Mouse (Mus musculus) embryo, embryonic 11.5 days (tissue): ENCODE measurements at regions not wholly inside any gene's neighbourhood (a gene's known extent, or its start where the extent isn't known, plus 50 kb on each side); places are given as distances from the start of the nearest gene placed in this dataset.

ENCODE experiments used
- DNase-seq: peaks from one replicate; pipeline ENCODE4 v3.0.0-alpha.2; 2012; ENCODE audit warnings: low read depth, low spot score

DNA sequence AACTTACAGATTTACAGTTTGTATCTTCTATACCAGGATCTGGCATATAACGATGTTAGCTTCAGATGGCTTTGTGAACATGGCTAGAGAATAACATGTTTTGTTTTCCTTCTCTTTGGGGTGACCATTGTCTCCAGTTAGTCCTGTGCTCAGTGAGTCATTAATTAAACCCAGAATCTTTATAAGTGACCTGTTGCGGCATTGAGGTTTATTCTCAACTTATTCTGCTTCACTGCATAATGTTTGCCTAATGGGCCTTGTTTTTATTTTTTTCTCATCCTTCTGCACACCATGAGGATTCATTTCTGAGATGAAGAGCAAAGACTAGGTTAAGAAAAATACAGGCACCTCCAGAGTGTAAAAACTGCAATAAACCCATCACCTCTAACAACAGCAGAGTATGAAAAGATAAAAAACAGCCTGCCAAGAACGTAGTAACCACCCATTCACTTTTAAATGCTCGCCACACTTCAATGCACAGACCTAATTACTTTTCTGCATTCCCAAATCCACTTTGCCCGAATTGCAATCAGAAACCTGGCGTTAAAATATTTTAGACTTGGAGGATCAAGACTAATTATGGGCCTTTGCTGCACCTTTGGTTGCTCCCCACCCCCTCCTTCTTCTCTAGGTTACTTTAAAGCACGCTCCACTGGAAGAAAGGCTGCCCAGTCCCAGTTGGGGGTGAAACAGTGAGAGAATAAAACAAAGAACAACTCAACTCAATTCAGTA is 381.5 kb upstream of the Nr2f1 start:
- no peak for DNase-seq

DNA sequence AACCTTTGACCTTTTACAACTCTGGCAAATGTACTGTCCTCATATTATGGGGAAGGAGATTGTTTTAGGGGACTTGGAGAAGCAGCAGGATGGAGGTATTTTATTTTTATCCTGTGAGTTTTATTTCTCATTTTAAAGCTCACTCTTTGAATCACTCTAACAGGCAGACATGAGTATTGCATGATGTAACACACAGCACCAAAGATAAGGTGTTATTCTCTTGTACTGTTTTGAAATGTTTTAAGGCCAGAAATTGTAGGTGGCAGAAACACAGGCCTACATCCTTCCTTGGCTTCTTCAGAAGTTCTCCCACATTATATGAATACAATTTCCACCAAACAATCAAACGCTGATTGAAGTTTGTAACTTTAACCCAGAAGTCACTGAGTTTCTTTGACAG is 377.9 kb upstream of the Nr2f1 start:
- DNase-seq, result no peak

DNA sequence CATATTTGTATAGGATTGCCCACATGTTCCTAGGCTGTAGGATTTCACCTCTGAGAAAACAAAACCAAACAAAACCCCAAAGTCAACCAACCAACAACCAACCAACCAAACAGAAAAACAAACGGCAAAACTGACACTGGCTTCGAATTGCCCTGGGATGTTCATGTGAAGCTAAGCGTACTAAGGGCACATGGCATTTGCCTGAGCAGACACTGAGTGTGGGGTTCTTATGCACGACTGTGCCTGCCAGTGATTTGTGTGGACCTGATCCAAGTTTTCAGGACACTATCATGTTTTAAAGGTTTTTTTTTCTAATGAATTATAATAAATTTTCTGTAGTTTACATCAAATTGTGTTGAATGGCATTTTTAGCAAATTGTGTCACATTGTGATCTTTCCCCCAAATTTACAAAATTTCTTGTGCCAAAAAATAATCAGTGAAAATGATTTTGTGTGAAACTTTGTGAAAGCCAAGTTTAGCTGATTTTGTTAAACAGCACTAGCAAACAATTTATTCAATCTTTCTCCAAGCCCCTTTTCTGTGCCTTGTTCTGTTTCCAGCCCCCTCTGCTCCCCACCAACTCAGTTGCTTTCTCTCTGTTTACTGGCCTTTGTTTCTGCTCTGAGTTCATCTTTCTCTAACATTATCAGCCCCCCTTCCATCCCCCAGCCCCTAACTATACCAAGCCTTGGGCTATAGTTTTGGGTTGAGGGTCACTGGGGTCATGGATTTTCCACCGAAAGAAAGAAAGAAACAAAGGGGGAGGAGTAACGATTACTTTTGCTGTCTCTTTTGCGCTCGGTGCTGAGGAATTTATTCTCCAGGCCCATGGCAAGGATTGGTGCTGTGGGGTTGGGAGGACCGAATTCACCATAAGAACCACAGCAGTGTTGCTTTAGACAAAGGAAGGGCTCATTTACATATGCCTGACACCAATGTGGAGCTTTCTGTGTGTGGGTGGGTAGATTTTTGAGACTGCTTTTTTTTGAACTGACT is 377.0 kb upstream of the Nr2f1 start:
- DNase-seq, result peak; percentile 16

DNA sequence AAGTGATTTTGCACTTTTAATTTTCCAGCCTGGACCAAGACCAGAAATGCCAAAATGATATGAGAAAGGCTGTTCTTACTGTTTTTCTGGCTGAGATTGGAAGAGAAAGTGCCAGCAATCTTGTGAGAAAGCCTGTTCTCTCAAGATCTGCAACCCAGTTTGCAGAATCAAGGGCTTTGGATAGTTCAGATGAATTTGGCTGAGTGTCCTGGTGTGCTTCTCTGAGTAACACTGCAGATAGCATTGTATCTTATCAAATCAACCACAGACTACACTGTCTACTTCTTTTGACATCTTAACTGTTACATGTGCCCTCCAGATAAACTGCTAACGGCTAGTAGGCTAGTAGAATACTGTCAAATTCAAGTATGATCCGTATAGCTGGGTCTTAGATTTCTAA is 371.5 kb upstream of the Nr2f1 start:
- DNase-seq, result no peak

DNA sequence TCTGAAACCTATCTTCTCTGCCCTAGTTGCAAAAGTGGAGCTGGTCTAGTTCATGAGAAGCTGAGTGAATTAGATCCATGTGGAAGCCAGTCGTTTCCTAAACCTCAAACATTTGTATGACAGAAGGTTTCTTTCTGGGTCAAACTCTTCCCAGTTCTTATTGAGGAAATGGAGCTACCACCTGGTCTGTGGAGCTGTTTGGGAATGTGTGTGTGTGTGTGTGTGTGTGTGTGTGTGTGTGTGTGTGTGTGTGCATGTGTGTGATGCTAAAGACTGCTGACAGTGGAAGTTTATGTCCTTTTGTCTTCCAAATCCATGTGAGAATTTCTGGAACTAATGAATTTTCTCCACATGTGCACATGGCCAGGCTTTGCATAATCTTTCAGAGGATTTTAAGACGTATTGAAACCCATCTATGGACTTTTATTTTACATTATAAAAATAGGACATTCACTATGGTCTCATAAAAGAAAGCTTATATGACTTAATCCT is 324.9 kb upstream of the Nr2f1 start:
- no peak for DNase-seq

DNA sequence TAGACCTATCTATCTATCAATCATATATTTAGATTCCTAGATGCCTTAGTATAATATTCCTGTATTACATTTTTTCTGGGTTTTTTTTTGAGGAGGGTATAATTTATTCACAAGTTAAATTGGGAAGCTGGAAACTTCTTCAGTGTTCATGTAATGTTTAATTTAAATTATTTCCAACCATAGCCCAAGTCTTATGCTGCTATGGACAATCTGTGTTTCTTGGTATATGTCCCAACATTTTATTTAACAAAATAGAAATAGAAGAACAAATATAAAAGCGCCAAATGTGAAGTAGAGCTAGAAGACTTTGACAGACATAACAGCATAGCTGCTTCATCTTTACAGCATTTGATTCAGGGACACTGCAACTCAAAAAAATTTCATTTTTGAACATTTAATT is 321.2 kb upstream of the Nr2f1 start:
- no peak for DNase-seq

DNA sequence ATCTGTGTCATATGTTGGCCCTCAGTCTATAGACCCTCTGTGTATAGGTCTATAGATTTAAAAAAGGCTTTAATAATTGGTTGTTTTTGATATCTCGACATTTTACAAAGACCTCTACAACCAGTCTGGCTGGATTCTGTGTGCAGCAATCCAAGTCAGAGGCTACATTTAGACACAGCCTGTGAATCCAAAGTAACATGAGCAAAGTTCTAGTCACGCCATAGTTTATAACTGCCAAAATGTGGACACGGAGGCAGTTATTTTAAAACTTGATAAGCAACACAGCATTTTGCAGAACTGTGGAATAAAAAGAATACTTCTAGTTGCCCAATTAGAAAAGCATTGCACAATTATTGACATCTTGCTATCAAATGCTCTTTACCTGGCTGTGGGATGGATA is 320.6 kb upstream of the Nr2f1 start:
- no peak for DNase-seq

DNA sequence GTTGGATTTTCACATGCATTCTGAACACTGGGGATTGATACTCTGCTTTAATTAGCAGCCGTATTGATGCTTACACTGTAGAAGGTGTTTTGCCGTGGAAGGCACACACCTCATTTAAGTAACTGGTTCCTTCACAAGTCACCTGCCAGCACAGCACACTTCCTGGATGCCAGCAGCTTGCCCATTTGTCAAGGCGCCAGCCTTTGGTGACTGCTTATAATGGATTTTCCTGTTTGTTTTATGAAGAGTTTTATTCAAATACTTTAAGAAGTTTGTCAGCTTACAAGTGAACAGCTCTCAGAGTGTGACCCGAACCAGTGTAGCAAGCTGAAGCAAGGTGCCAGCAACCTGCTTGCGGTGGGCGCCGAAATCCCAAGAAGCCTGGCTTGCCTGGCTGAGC is 301.0 kb upstream of the Nr2f1 start:
- no peak for DNase-seq

DNA sequence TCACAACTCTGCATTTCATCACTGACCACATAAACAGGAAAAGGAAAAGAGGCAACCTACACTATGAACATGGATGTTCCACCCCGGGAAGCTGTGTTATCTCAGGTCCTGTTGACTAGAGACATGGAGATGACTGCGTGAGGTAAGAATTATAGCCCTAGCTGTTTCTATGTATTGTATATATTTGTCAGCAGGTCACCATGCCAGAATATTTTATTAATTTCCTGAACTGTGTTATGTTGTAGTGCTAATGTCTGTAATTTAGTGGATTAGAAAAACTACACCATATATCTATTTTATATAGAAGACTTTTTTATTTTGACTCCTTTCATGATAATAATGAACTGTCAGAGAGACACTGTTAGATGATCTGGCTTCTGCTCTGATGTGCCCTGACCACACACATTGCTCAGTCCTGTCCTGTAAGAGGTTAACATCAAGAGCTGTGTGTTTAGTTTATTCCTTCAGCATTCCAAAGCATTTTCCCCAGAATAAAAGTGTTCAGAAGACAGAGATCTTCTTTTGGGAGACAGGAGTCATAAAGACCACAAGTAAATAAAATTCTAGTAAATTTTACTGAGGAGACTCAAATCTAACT is 284.3 kb upstream of the Nr2f1 start:
- no peak for DNase-seq

DNA sequence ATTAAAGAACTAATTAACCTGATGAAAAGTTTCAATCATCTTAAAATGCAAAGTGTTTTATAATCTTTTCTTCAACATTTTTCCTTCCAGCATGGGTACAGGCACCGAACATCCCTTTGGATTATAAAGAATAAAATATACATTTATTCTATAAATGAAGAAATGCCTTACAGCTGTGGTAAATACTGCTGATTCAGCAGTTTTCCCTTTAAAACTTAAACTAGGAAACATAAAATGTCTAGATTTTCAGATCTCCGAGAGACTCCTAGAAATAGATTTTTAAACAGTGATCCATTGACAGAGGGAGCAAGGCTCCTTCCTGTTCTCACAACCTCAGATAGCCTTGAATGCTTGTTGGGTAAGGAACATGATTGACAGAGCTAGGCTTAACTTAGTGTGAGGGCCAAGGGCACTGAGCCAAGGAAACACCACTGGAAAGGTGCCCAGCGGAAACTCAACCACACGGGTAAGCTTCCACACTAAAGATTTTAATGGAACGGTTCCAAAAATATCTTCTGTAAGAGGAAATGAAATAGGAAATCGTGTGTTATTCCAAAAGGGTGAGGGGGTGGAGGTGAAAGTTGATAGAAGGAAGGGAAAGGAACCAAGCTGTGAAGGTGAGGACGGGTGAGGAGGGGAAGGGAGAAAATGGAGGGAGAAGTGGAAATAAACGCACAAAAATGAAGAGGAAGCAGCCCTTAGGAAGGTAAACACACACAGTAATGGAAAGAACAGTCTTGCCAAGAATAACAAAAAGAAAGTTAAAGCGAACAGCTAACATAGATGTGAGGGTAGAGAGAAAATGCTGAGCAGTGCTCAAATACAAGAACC is 283.6 kb upstream of the Nr2f1 start:
- DNase-seq, result no peak

DNA sequence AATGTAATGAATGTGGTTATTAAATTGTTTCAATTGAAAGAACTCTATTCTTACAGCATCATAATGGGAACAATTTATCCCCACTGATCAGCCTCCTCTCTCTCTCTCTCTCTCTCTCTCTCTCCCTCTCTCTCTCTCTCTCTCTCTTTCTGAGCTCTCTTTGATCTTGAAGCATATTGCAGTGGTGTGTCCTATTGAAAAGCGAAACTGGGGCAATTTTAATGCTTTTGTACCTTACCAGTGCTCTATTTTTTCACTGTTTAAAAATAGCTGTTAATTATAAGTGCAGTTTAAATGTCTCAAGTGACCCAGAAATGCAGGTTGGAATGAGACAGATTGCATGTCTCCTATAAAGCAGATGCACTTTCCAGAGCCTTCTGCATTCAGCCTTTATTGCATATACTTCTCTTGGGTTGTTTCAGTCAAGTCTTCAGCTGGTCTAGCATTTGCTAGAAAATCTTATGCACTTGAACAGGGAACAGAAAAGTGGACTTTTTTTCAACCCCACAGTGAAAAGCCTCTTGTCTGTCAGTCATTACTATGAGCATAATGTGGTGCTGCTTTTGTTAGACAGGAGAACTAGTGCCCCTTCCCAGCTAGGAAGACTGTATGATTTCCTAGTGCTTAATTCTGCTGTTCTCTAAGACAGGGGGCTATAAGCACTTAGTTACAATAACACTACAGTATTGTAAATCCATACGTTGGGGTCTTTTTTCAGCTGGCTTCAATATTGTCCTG is 251.9 kb upstream of the Nr2f1 start:
- DNase-seq, result no peak

DNA sequence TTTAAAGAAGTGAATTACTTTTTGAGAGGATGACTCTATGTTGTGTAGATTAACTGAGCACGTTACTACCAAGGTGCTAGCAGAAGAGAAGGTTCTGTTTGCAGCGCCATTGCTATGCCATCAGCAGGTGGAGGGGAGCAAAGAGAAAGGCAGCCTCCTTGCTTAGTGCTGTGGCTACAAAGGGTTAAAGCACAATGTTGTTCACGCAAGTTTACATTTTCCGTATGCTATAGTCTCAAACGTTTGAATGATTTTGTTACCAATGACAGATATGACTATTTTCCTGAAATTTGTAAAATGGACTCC is 247.1 kb upstream of the Nr2f1 start:
- DNase-seq, result no peak

DNA sequence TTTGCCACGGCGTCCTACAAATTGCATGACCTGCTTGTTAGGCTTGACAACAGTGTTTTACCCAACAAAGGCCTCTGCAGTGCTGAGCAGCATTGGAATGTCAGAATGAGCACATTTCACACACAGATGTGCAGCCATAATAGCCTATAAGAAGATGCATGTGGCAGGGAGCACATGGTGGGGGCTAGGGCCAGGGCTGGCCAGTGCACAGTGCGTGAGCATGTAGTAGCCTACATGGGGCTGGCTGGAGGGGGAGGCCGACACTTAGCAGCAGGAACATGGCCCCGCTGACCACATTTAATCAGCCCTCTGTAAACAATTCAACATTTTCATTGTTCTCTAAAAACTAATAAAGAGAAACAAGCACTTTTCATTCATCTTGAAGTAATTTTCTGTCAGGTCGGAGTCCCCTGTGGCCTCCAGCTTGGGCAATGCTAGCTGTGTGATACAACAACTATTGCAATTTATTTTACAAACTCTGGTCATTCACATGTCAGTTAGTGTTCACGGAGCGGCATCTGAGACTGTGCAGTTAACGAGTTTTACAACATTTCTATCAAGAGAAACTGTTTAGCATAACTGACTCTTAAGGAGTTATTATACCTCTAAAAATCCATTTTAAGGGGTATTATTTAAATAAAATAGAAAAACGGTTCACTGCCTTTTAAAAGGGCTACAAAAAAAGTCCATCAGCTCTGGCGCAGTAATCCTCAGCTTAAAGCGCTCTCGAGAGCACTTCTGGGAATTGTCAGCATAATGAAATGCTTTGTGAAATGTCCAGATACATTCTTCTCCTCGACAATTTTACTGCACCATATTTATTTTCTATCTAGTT is 246.6 kb upstream of the Nr2f1 start:
- DNase-seq, result no peak

DNA sequence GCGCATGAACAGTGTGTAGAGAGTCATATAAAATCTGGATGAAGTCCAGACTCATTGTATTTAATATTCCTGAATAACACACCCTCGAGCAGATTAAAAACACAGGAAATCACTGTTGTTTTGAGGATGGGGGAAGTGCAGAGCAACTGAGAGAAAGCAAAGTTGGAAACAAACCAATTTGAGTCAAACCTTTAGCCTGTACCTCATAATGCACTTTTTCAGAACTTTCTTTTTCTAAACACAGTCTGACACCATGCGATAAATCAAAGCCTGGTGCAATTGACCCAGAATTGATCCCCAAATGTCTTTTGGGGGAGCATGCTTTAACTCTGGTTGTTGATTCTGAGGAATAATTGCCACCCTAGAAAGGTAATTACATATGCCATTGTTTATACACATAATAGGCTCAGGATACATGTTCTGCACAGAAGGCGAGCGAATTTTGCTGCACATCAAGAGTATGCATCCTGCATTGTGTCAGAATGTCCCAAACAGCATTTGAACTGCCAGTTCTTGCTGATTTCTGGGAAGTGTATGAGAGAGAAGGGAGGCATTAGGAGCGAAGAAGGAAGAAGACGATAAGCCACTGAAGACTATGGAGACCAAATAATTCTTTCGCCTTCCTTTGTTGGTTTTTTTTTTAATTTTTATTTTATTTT is 245.3 kb upstream of the Nr2f1 start:
- no peak for DNase-seq

DNA sequence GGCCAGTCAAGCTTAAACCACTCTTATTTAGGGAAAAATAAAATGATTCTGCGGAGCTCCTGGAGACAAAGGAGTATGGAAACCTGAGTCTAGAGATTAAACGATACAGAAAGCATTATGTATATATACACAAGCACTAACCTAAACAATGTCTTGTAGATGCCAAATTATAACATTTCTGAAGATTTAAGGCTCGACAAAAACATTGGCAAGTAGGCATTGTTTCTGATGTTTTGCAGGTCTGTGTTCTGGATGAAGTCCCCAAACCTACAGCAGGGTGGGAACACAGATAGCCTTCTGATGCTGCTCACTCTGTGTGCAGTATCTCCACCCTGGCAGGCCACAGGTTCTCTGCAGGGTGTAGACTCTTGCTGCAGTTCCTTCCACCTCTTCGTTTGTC is 228.9 kb upstream of the Nr2f1 start:
- no peak for DNase-seq

DNA sequence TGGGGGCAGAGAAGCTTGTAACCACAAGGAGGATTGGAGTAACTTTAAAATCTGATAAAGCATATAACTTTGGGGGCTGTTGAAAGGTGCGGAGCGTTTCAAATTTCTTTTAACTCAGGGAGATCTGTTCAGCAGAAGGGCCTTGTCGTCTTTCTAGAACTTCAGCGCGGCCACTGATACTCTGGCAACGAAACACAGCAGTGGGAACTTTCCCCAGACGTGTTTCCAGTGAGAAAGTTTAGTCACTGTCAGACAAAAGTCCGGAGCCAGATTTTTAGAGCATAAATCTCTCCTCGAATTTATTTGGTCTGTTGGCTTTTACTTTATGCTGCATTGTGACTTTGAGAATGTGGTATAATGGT is 228.5 kb upstream of the Nr2f1 start:
- no peak for DNase-seq

DNA sequence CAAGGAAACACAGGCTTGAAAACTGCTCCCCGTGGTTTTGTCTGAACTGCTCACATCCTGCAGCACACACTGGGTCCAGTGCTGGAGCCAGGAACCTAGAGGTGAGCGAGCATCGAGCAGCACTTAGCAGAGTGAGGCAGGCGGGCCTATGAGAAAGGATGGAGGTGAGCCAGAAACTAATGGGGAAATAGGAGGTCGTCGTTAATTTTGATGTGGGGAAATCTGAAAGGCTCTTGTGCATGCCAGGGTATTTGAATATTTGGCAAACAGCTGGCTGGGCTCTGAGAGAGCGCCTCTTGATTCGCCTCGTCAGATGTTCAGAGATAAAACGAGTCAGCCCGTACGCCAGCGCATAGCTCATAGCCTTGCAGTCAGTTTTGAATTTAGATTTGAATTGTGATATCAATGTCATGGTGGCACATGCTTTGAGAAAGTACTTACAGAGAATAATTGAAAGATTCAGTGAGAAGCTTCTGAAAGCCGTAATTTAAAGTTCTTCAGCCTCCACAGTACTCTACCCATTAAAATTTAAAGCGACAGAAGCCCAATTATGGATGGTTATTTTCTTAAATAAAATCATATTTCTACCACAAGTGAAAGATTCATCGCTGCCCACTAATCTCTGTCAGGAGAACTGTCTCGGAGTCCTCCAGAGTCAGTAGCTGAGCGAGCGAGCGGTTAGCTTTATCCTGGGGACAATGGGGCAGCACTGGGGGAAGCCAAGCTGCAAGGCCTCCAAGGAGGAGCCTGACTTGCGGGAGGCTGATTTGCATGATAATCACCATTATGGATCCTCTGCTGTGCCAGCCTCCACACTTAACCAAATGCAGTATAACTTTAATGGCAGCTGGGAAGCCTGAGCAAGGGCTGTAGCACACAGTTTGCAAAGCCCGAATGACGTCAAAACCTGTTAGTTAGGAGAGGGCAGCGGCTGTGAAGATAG is 227.9 kb upstream of the Nr2f1 start:
- DNase-seq, result no peak

DNA sequence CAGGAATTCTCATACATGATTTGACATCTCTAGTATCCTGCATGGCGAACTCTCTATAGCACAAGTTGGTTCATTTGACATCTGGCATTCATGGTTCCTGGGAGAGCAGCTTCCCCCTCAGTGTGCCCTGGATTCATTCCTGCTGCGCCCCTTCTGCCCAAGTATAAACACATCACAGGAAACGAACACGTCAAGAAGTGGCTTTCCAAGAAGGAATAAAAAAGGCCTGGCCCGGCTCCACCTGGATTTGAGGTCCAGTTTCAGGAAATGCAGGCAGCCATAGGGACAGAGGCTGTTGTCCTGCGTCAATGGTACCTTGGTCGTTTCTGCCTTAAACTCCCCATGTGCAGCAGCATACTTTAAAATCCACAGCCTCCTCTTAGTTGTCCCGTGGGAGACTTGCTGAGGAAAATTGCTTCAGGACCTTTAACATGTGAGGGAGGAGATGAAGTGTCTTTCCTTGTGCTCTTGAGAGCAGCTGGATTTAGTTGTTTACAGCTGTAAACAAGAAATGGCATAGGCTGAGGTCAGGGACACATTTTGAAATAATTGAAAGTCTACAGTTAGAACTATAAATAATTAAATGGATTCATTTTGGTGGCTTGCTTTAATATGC is 226.9 kb upstream of the Nr2f1 start:
- DNase-seq, result no peak
